Mouse (Mus musculus) myocyte (in vitro differentiated cells): ENCODE data around the gene Gnat3. TPM values are rescaled to one million over a fixed set of nuclear protein-coding genes. Genes with fewer than 3 reads are reported as not detected.

ENCODE experiments used
- H3K27me3 ChIP-seq: one replicate; pipeline ENCODE4 v1.6.1; 2011; ENCODE audit not compliant: control insufficient read depth, insufficient read depth, insufficient read length
- H3K36me3 ChIP-seq: one replicate; pipeline ENCODE4 v1.6.1; 2011; ENCODE audit not compliant: control insufficient read depth, insufficient read depth
- H3K4me2 ChIP-seq: one replicate; pipeline ENCODE4 v1.6.1; 2011; ENCODE audit warnings: low read depth, control low read depth
- H3K4me3 ChIP-seq: one replicate; pipeline ENCODE4 v1.5.1; 2011; ENCODE audit warnings: mild to moderate bottlenecking, control low read depth, moderate library complexity
- H3K79me2 ChIP-seq: one replicate; pipeline ENCODE4 v1.6.1; 2011; ENCODE audit not compliant: control insufficient read depth, insufficient read depth
- H3ac ChIP-seq: one replicate; pipeline ENCODE4 v1.6.1; 2011; ENCODE audit not compliant: control insufficient read depth, insufficient read length
- CEBPB ChIP-seq: IDR thresholded peaks from 2 replicates; pipeline ENCODE4 v1.6.1; 2011; ENCODE audit warnings: mild to moderate bottlenecking, moderate library complexity; ENCODE audit not compliant: poor library complexity, insufficient read depth, severe bottlenecking
- E2F4 ChIP-seq: IDR thresholded peaks from one replicate; pipeline ENCODE4 v1.6.1; 2011; ENCODE audit warnings: mild to moderate bottlenecking, control low read depth, moderate library complexity; ENCODE audit not compliant: insufficient read depth
- MAX ChIP-seq: IDR thresholded peaks from one replicate; pipeline ENCODE4 v1.6.1; 2011; ENCODE audit warnings: low read depth, mild to moderate bottlenecking, control low read depth
- MYOD1 ChIP-seq, 3 experiments: IDR thresholded peaks; one replicate each; pipeline ENCODE4 v1.6.1; 2011; ENCODE audit warnings: control low read depth in 2 of 3, low read depth in 2 of 3, mild to moderate bottlenecking in 2 of 3, moderate library complexity in 1 of 3; ENCODE audit not compliant: insufficient read length in 2 of 3, control insufficient read depth in 1 of 3
- MYOG ChIP-seq, 3 experiments: IDR thresholded peaks; one replicate each; pipeline ENCODE4 v1.6.1; 2011; ENCODE audit warnings: control low read depth in 2 of 3, low read depth in 2 of 3, mild to moderate bottlenecking in 2 of 3; ENCODE audit not compliant: insufficient read length in 2 of 3, control insufficient read depth in 1 of 3, insufficient read depth in 1 of 3
- POLR2A ChIP-seq: IDR thresholded peaks from one replicate; pipeline ENCODE4 v1.6.1; 2011; ENCODE audit warnings: low read depth, mild to moderate bottlenecking, control low read depth, moderate library complexity; ENCODE audit not compliant: insufficient read length
- POLR2AphosphoS2 ChIP-seq: IDR thresholded peaks from one replicate; pipeline ENCODE4 v1.6.1; 2011; ENCODE audit warnings: low read depth, control low read depth; ENCODE audit not compliant: insufficient read length
- REST ChIP-seq: IDR thresholded peaks from one replicate; pipeline ENCODE4 v1.6.1; 2011; ENCODE audit warnings: mild to moderate bottlenecking, control low read depth, moderate library complexity; ENCODE audit not compliant: insufficient read depth, insufficient read length
- SRF ChIP-seq: IDR thresholded peaks from one replicate; pipeline ENCODE4 v1.6.1; 2011; ENCODE audit warnings: low read depth; ENCODE audit not compliant: control insufficient read depth, insufficient read length
- TCF12 ChIP-seq: IDR thresholded peaks from one replicate; pipeline ENCODE4 v1.6.1; 2011; ENCODE audit warnings: mild to moderate bottlenecking, control low read depth; ENCODE audit not compliant: poor library complexity, insufficient read depth, severe bottlenecking
- TCF3 ChIP-seq: IDR thresholded peaks from one replicate; pipeline ENCODE4 v1.6.1; 2011; ENCODE audit warnings: low read depth, control low read depth; ENCODE audit not compliant: insufficient read length
- USF1 ChIP-seq: IDR thresholded peaks from one replicate; pipeline ENCODE4 v1.6.1; 2011; ENCODE audit warnings: low read depth, mild to moderate bottlenecking, control low read depth, moderate library complexity
- polyA plus RNA-seq: library from polyadenylated mRNA; unstranded; fragments of >200 nt; fragmentation: generic; extraction: Trizol; gene quantifications from one replicate; pipeline ENCODE4 v1.2.1, GENCODE M21; 2012; ENCODE audit warnings: missing spikeins

Gnat3 gene
- polyA plus RNA-seq, 1 experiment = not detected

GRCm38 (mm10) chr5:18014209-18014829, 52.0 kb downstream of the Gnat3 start:
- Histone ChIP-seq H3K36me3 (no peaks in the 10 kb centered on the region), H3ac (no peak overlapping the region), H3K79me2 (no peaks in the 10 kb centered on the region), H3K4me2 (no peak overlapping the region), H3K27me3 (no peaks in the 10 kb centered on the region), H3K4me3 (no peak overlapping the region)
- TF ChIP-seq USF1 (no peak), MAX (no peak), POLR2AphosphoS2 (no peak), MYOD1 (IDR thresholded peaks at IDR 0.05; ENCODE audit: control insufficient read depth in 1 of 3, insufficient read length in 2 of 3, low read depth in 2 of 3) (no peak), POLR2A (no peak), MYOG (IDR thresholded peaks at IDR 0.05; ENCODE audit: control insufficient read depth in 1 of 3, insufficient read depth in 1 of 3, insufficient read length in 2 of 3, low read depth in 2 of 3) (no peak), TCF3 (no peak), E2F4 (no peak), CEBPB (no peak), SRF (no peak), TCF12 (no peak), REST (no peak)

GRCm38 (mm10) chr5:18023347-18023746, 61.0 kb downstream of the Gnat3 start:
- TF ChIP-seq MAX = no peak
- TF ChIP-seq REST = no peak
- no peak for TF ChIP-seq TCF3
- TF ChIP-seq CEBPB = no peak
- no peak for TF ChIP-seq POLR2AphosphoS2
- no peak for TF ChIP-seq USF1
- no peak for TF ChIP-seq MYOG (IDR thresholded peaks at IDR 0.05; ENCODE audit: control insufficient read depth in 1 of 3, insufficient read depth in 1 of 3, insufficient read length in 2 of 3, low read depth in 2 of 3)
- TF ChIP-seq MYOD1 (IDR thresholded peaks at IDR 0.05; ENCODE audit: control insufficient read depth in 1 of 3, insufficient read length in 2 of 3, low read depth in 2 of 3) = no peak
- no peak for TF ChIP-seq POLR2A
- H3K4me2 ChIP-seq = no peak overlapping the region
- H3K79me2 ChIP-seq = no peaks in the 10 kb centered on the region

GRCm38 (mm10) chr5:18027531-18027930, 65.2 kb downstream of the Gnat3 start:
- no peak overlapping the region for H3K4me2 ChIP-seq
- H3K27me3 ChIP-seq = no peaks in the 10 kb centered on the region
- no peaks in the 10 kb centered on the region for H3K79me2 ChIP-seq
- TF ChIP-seq POLR2A = no peak
- no peak for TF ChIP-seq TCF3
- TF ChIP-seq REST = no peak
- TF ChIP-seq SRF = no peak
- TF ChIP-seq USF1 = no peak
- no peak for TF ChIP-seq MYOG (IDR thresholded peaks at IDR 0.05; ENCODE audit: control insufficient read depth in 1 of 3, insufficient read depth in 1 of 3, insufficient read length in 2 of 3, low read depth in 2 of 3)
- TF ChIP-seq CEBPB = no peak
- no peak for TF ChIP-seq MAX
- TF ChIP-seq MYOD1 (IDR thresholded peaks at IDR 0.05; ENCODE audit: control insufficient read depth in 1 of 3, insufficient read length in 2 of 3, low read depth in 2 of 3) = no peak
- no peak for TF ChIP-seq TCF12
- TF ChIP-seq E2F4 = no peak
- no peak for TF ChIP-seq POLR2AphosphoS2
- H3ac ChIP-seq = no peak overlapping the region
- no peak overlapping the region for H3K4me3 ChIP-seq
- no peaks in the 10 kb centered on the region for H3K36me3 ChIP-seq

More at GRCm38 (mm10) chr5:18023347-18023746, 61.0 kb downstream of the Gnat3 start:
- no peaks in the 10 kb centered on the region for H3K36me3 ChIP-seq
- H3ac ChIP-seq = no peak overlapping the region
- H3K4me3 ChIP-seq = no peak overlapping the region
- no peaks in the 10 kb centered on the region for H3K27me3 ChIP-seq

- Histone ChIP-seq H3K79me2 (no peaks in the 10 kb centered on the region), H3K36me3 (no peaks in the 10 kb centered on the region), H3K4me2 (peak overlapping the region; percentile 51), H3ac (no peak overlapping the region), H3K4me3 (no peak overlapping the region), H3K27me3 (no peaks in the 10 kb centered on the region)
- peak in 2 of 3 experiments; percentile 28 to 47 for TF ChIP-seq MYOD1 (IDR thresholded peaks at IDR 0.05; ENCODE audit: control insufficient read depth in 1 of 3, insufficient read length in 2 of 3, low read depth in 2 of 3)
- TF ChIP-seq POLR2AphosphoS2 = no peak
Measured at GRCm38 (mm10) chr5:18035848-18036638, 73.7 kb downstream of the Gnat3 start.

GRCm38 (mm10) chr5:18043022-18043421, 80.7 kb downstream of the Gnat3 start:
- no peaks in the 10 kb centered on the region for H3K79me2 ChIP-seq
- no peak for TF ChIP-seq E2F4
- no peak for TF ChIP-seq POLR2AphosphoS2
- no peak for TF ChIP-seq SRF
- TF ChIP-seq CEBPB = no peak
- TF ChIP-seq TCF3 = no peak
- no peak for TF ChIP-seq MYOG (IDR thresholded peaks at IDR 0.05; ENCODE audit: control insufficient read depth in 1 of 3, insufficient read depth in 1 of 3, insufficient read length in 2 of 3, low read depth in 2 of 3)
- no peak for TF ChIP-seq USF1
- TF ChIP-seq MAX = no peak
- TF ChIP-seq POLR2A = no peak
- TF ChIP-seq TCF12 = no peak
- no peak overlapping the region for H3ac ChIP-seq
- H3K4me2 ChIP-seq = no peak overlapping the region
- H3K27me3 ChIP-seq = no peaks in the 10 kb centered on the region
- H3K36me3 ChIP-seq = no peaks in the 10 kb centered on the region
- no peak overlapping the region for H3K4me3 ChIP-seq
